Mouse (Mus musculus): Measurements from ENCODE around the gene Mfsd4b1. TPM values are rescaled to one million over a fixed set of nuclear protein-coding genes. Genes with fewer than 3 reads are reported as not detected.

The Mfsd4b1 gene
- polyA plus RNA-seq (2017; shearing (Covaris generic)) = not detected

GRCm38 (mm10) chr10:40024554-40025428 is at the start of gene Mfsd4b1:
Mfsd4b1 (minus strand) TSS chr10:40025268.

DNA sequence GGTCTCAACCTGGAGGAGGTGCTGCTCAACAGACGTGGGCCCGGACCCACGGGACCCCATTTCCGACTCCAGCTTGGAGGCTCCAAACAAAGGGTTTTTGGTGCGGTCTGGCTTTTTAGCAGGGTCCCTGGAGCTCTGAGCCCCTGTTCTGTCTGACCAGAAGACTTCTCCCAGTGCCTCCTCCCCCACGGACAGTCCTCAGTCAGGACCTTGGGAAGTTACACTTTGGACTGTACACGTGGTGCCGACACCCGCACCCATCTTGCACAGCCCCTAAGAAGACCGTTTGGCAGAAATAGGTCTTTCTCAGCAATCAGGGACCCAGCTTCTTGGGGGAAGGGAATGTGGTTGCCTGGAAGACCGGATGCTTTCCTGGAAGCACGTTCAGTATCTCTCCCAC is 38.6 kb downstream of the Mfsd4b1 start, which contains the start of gene Mfsd4b5:
Gene Mfsd4b5 (minus strand): TSS at position 181 of the 400 bp plus-strand sequence.

GRCm38 (mm10) chr10:39959761-39960440 is 65.2 kb downstream of the Mfsd4b1 start, which contains the start of gene Mfsd4b3:
Mfsd4b3 (minus strand) TSS chr10:39960153.

Other genes starting within 250 kb of the Mfsd4b1 start
- gene Mfsd4b4, start 126.0 kb downstream of the Mfsd4b1 start, polyA plus RNA-seq (2017; shearing (Covaris generic)) = 5.8 TPM
- gene Mfsd4b2, start 98.3 kb downstream of the Mfsd4b1 start, polyA plus RNA-seq (2017; shearing (Covaris generic)) = not detected
- gene Mfsd4b3, start 65.1 kb downstream of the Mfsd4b1 start, polyA plus RNA-seq (2017; shearing (Covaris generic)) = not detected
- gene Mfsd4b5, start 38.6 kb downstream of the Mfsd4b1 start, polyA plus RNA-seq (2017; shearing (Covaris generic)) = not detected
- 1.9 TPM for gene Slc16a10, start 117.0 kb upstream of the Mfsd4b1 start, polyA plus RNA-seq (2017; shearing (Covaris generic))
- gene Rpf2, start 221.8 kb upstream of the Mfsd4b1 start, polyA plus RNA-seq (2017; shearing (Covaris generic)) = 61.0 TPM
- gene Gtf3c6, start 232.8 kb upstream of the Mfsd4b1 start, polyA plus RNA-seq (2017; shearing (Covaris generic)) = 91.3 TPM